Mouse (Mus musculus): ENCODE results near the gene Adgrl3. TPM values are rescaled to one million over a fixed set of nuclear protein-coding genes. Genes with fewer than 3 reads are reported as not detected.

Gene Adgrl3
- polyA plus RNA-seq, 2 experiments from 2014 or later: 0.55 TPM; not detected in 1

DNA sequence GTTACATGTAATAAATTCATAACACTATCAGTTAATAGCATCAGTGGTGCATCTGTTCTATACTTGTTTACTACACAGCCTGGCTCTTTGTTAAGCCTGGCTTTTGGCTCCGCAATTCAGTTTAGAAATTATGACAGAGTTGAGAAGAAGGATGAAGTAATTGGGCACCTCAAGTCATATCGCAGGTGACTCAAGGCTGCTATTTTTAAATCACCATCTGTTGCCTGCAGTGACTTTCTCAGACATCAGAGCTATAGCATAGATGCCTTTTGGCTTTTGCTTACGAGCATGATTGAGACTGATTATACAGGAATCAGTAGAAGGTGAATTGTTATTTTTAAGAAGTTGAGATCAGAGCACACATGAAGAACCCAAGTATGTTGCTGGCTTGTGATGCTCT, 236.2 kb downstream of the Adgrl3 start:
- ATAC-seq: no peak

DNA sequence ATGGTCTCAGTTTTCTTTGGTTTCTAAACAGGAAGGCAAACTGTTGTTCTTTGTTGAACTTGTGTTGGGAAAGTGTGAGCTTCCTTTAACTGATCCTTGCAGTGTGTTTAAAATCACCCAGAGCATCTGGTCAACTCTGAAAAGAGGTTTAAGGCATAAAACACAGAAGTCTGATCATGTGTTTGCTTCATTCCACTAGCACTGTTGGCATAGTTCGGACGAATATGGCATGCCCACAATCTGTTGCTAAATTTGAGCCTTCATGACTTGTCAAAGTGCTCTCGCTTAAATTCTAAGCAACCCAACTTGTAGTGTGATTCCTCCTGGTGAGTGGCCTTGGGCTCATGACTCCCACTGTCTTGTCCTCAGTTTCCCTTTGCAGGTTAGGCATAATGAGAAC, 249.8 kb downstream of the Adgrl3 start:
- ATAC-seq: no peak

GRCm38 (mm10) chr5:81275346-81276047, 255.6 kb downstream of the Adgrl3 start:
- ATAC-seq: no peak

- ATAC-seq: no peak
These were observed 259.3 kb downstream of the Adgrl3 start for GRCm38 (mm10) chr5:81279246-81279645.

DNA sequence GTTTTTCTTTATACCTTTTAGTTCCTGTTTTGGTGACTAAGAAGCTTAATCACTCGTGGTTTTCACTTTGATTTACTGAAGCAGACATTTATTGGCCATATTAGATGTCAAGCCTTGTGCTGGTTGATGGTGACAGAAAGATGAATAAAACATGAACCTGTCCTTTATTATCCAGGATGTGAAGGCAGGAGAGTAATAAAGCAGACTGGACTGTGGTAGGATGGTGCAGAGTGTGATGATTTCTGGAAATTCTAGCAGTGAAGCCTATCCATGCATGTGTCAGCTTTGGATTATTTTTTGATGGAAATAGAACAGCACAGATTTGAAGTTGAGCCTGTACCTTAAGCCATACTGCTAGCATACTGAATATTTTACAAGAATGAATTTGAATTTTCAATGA, 265.7 kb downstream of the Adgrl3 start:
- ATAC-seq: no peak

GRCm38 (mm10) chr5:81301874-81302273, 281.9 kb downstream of the Adgrl3 start:
- ATAC-seq: no peak

DNA sequence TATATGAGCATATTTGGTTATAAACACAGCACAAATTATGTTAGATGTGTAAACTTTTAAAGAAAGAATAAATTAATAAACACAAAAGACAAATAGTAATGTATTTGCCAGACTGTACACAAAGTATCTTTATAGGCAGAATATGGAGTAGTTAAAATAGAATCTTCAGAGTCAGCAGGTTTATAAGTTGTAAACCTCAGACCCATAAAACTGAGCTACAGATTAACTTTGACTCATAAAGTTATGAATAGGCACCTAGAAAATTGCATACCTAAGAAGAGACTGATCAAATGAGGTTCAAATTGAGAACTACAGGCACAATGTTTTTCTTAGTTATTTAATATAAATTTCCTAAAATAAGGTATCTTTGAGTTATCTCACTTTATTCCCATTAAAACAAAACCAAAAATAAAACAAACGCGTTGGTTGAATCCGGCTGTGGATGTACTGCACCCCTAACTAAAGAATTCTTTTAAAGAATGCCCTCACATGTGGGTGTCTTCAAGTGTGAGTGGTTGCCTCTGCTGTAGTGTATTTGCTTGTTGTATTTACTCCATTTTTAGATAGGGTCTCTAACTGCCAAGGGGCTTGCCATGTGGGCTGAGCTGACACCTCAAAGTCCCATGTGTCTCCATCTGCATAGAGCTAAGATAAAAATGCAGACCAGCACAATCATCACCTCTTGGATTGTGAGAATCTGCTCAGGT, 297.6 kb downstream of the Adgrl3 start:
- ATAC-seq: no peak

- no peak for ATAC-seq
These were observed 301.5 kb downstream of the Adgrl3 start for GRCm38 (mm10) chr5:81321276-81321934.

- ATAC-seq: no peak
These were observed 302.1 kb downstream of the Adgrl3 start for GRCm38 (mm10) chr5:81322064-81322463.

- ATAC-seq: no peak
These were observed 307.0 kb downstream of the Adgrl3 start for GRCm38 (mm10) chr5:81326916-81327315.

DNA sequence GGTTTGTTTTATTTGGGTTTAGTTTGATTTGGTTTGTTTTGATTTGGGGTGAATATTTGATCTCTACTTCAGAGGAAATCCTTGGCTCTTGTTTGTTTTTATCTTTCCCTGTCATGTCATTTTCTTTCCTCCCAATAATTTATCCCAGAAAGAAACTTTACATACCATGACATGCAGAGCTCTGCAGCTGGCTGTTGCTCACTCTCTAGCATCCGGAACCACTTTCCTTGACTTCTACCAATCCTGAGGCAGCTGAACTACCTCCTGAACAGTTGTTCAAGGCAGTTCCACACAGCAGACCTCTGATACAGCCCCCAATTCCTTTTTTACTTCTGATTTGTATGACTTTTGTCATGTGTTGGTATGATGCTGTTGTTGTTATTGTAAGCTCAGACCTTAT, 307.5 kb downstream of the Adgrl3 start:
- ATAC-seq: no peak

- no peak for ATAC-seq
These were observed 309.6 kb downstream of the Adgrl3 start for GRCm38 (mm10) chr5:81329571-81329971.

GRCm38 (mm10) chr5:81344330-81344729, 324.4 kb downstream of the Adgrl3 start:
- ATAC-seq: no peak

DNA sequence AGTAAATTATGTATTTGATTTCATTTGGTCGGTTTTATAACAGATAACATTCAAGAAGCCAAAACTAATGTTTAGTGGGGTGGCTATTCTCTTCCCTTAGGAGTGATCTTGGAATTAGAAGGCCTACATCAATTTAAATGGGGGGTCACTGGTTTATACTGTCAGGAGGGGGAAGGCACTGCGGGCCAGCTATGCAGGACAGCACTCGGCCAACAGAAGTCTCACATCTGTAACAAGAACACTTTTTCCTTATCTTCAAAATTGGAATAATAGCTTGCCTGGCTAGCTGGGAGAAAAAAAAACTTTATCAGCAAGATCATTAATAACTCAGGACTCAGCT, 325.1 kb downstream of the Adgrl3 start:
- ATAC-seq: no peak

- ATAC-seq: no peak
These were observed 325.6 kb downstream of the Adgrl3 start for GRCm38 (mm10) chr5:81345436-81346131.

DNA sequence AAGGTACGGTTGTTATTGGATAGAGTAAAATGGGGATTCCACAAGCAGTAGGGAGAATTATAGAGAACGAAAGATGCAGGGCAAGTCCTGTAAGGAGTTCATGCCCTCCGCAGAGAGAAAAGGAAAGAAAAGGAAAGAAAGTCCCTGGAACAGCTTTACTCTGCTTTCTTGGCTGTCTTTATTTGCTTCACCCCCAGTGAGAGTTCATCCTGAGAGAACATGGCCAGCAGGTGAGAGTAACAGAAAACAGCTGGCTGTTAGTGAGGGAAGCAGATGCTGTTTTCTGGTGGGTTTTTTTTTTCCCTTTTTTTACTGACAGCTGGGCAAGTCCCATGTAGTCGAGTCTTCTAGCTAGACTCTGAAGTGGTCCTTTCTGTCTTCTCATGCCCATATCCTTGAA, 327.6 kb downstream of the Adgrl3 start:
- no peak for ATAC-seq

DNA sequence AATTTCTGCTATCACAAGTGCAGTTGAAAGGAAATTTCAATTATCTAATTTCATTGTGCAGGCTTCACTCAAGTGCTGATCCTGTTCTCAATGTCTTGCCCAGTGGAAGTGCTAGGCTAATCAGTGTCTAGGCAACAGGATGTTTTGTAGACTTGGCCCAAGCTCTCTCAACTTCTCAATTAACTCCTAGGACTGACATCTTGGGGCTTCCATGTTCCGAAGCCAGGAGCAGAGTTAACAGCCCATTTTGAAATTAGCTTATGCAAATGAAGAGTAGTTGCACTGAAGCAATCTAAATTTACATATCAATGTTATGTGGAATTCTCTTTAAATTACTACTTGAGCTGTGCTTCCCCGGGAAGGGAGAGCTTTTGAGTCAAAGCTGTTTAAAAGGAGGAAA, 339.6 kb downstream of the Adgrl3 start:
- ATAC-seq: no peak

- ATAC-seq: no peak
These were observed 344.3 kb downstream of the Adgrl3 start for GRCm38 (mm10) chr5:81364198-81364643.

GRCm38 (mm10) chr5:81365250-81365649, 345.3 kb downstream of the Adgrl3 start:
- no peak for ATAC-seq

- ATAC-seq: no peak
These were observed 350.4 kb downstream of the Adgrl3 start for GRCm38 (mm10) chr5:81370126-81370850.

GRCm38 (mm10) chr5:81375992-81376391, 356.1 kb downstream of the Adgrl3 start:
- ATAC-seq: no peak

- no peak for ATAC-seq
These were observed 385.7 kb downstream of the Adgrl3 start for GRCm38 (mm10) chr5:81405582-81406143.

Measured in CD4-positive, CD25-positive, alpha-beta regulatory T cell, adult 4 months (primary cell).